Mouse (Mus musculus) limb, embryonic 14.5 days (tissue): ENCODE results near the gene Ccdc146. TPM values are rescaled to one million over a fixed set of nuclear protein-coding genes. Genes with fewer than 3 reads are reported as not detected.
"Not testable (repeated sequence)": the region's sequence is repeated elsewhere in the genome, so short reads cannot be mapped to it uniquely, and the experiment has no call there.

ENCODE experiments used
- ATAC-seq: fragments of 200-750 bp; cut with Nextera tagmentation; 2 replicates; pipeline ENCODE4 v1.8.0; 2017; ENCODE audit warnings: low read depth, moderate number of reproducible peaks, moderate TSS enrichment; ENCODE audit not compliant: low FRiP score
- DNase-seq: peaks from one replicate; pipeline ENCODE4 v3.0.0-alpha.2; 2015; ENCODE audit warnings: low spot score
- H3K27ac ChIP-seq: fragments of 300-500 bp; sonication (generic); replicated peaks from 2 replicates; pipeline ENCODE4 v1.5.1; 2014; ENCODE audit warnings: low read depth, mild to moderate bottlenecking, low read length, moderate library complexity, mixed read lengths
- H3K27me3 ChIP-seq: fragments of 300-500 bp; sonication (generic); 2 replicates; pipeline ENCODE4 v1.6.1; 2014; ENCODE audit warnings: low read length, mixed read lengths; ENCODE audit not compliant: control insufficient read depth, insufficient read depth
- H3K36me3 ChIP-seq: fragments of 300-500 bp; sonication (generic); 2 replicates; pipeline ENCODE4 v1.6.1; 2014; ENCODE audit warnings: mild to moderate bottlenecking, low read length, moderate library complexity, mixed read lengths; ENCODE audit not compliant: control insufficient read depth, insufficient read depth
- H3K4me1 ChIP-seq: fragments of 300-500 bp; sonication (generic); 2 replicates; pipeline ENCODE4 v1.6.1; 2014; ENCODE audit warnings: antibody characterized with exemption, low read length, mixed read lengths; ENCODE audit not compliant: control insufficient read depth, insufficient read depth
- H3K4me2 ChIP-seq: fragments of 300-500 bp; sonication (generic); replicated peaks from 2 replicates; pipeline ENCODE4 v1.6.1; 2014; ENCODE audit warnings: low read depth, mild to moderate bottlenecking, low read length, moderate library complexity; ENCODE audit not compliant: severe bottlenecking
- H3K4me3 ChIP-seq: fragments of 300-500 bp; sonication (generic); replicated peaks from 2 replicates; pipeline ENCODE4 v1.5.1; 2014; ENCODE audit warnings: low read length
- H3K9ac ChIP-seq: fragments of 300-500 bp; sonication (generic); 2 replicates; pipeline ENCODE4 v1.6.1; 2014; ENCODE audit warnings: mild to moderate bottlenecking, low read depth, low read length, moderate library complexity; ENCODE audit not compliant: severe bottlenecking
- H3K9me3 ChIP-seq: fragments of 300-500 bp; sonication (generic); 2 replicates; pipeline ENCODE4 v1.6.1; 2016; ENCODE audit warnings: low read length; ENCODE audit not compliant: control insufficient read depth
- POLR2A ChIP-seq: fragments of 200-500 bp; IDR thresholded peaks from 2 replicates; pipeline ENCODE4 v1.8.0; 2012; ENCODE audit warnings: inconsistent platforms, mild to moderate bottlenecking, moderate library complexity, borderline replicate concordance; ENCODE audit not compliant: insufficient read depth, insufficient read length; ENCODE audit errors: extremely low read depth
- WGBS: fragments of 180-500 bp; shearing (Covaris S2); extraction: QIAGEN DNeasy Blood & Tissue Kit; methylation state at CpG from one replicate; pipeline ENCODE4 v1.1.7; 2014; 5-methylcytosine and 5-hydroxymethylcytosine counted together
- polyA plus RNA-seq, 2 experiments: library from polyadenylated mRNA; depleted of rRNA in 1 of 2; stranded (reverse) in 1 of 2; unstranded in 1 of 2; fragments of >200 nt; fragmentation: Nextera tagmentation in 1 of 2; extraction: Ambion mirVana in 1 of 2; gene quantifications; 2 replicates each; pipeline versions ENCODE4 v1.2.1 to v1.2.3; 2012 to 2014

The Ccdc146 gene
- polyA plus RNA-seq, 2 experiments: 0.09 to 0.18 TPM

DNA sequence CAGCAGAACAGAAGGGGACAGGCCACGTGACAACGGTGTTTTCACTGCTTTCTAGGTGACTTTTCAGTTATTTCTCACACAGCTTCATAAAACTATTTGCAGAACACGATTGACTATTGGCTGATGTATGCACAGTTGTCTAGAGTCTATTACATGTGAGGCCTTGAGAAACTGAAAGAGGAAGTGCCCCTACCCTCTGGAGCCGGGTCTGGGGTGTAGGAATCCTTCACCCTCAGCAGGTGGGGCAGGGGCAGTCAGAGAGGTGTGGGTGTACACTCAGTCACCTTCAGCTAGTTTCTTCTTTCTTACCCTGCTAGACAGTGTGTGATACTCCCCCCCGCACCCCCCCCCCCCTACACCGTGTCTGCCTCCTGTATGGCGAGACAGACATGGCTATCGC, 128.8 kb downstream of the Ccdc146 start:
- ATAC-seq (no peak), DNase-seq (no peak)
- no peaks in the 10 kb centered on the region for H3K9me3 ChIP-seq
- no peaks in the 10 kb centered on the region for H3K36me3 ChIP-seq
- whole genome bisulfite sequencing: 78% methylated on average over 7 of the region's 8 CpGs
- H3K4me1 ChIP-seq: no peaks in the 10 kb centered on the region; the same call in 1 of the 2 replicates
- no peak overlapping the region for H3K4me3 ChIP-seq
- no peak overlapping the region for H3K4me2 ChIP-seq
- no peak for TF ChIP-seq POLR2A
- no peaks in the 10 kb centered on the region for H3K27me3 ChIP-seq
- H3K27ac ChIP-seq: no peak overlapping the region
- no peak overlapping the region for H3K9ac ChIP-seq

GRCm38 (mm10) chr5:21290594-21290993, 133.9 kb downstream of the Ccdc146 start:
- DNase-seq: no peak
- no peak overlapping the region for H3K27ac ChIP-seq
- ATAC-seq: no peak
- H3K4me2 ChIP-seq: no peak overlapping the region
- H3K4me3 ChIP-seq: no peak overlapping the region
- 84% methylated on average over 8 of the region's 8 CpGs for WGBS
- H3K9ac ChIP-seq: no peak overlapping the region
- H3K36me3 ChIP-seq: no peaks in the 10 kb centered on the region
- TF ChIP-seq POLR2A: no peak
- H3K27me3 ChIP-seq: no peaks in the 10 kb centered on the region
- H3K4me1 ChIP-seq: no peaks in the 10 kb centered on the region
- H3K9me3 ChIP-seq: no peaks in the 10 kb centered on the region

DNA sequence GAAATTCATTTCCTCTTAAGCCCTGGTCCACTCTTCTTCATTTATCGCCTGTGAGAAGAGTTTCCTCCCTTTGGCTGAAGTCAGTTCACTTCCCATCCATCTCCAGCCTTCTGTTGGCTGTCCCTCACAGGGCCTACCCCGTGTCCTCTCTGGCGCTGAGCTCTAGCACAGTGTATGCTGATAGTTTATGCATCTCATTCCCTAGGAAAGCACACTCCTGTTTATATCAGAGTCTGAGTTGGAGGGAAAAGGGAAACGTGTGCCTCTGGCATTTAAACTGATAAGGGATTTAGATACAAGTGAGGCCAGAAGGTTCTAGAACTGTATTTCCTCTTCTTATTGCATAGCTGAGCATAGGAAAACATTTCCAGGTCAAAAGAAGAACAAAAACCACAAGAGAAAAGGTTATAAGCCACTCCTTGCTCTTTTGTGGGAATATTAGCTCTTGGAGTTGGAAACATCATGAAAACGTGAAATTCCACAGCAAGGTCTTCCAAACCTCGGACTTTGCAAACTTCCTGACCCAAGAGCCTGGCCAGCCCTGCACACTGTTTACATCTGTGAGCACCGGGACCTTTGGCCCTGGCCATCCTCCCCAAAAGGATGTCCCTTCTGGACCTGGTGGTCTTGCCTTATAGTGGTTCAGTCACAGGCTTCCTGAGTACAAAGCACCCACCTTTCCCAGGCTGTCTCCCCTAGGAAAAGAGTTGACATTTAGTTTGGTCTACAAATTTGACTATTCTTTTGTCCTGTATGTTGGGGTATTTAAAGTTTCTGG, 135.6 kb downstream of the Ccdc146 start:
- no peak overlapping the region for H3K9ac ChIP-seq
- no peak overlapping the region for H3K27ac ChIP-seq
- no peak for TF ChIP-seq POLR2A
- no peak overlapping the region for H3K4me3 ChIP-seq
- H3K4me2 ChIP-seq: no peak overlapping the region
- no peaks in the 10 kb centered on the region for H3K9me3 ChIP-seq
- H3K27me3 ChIP-seq: no peaks in the 10 kb centered on the region
- ATAC-seq (no peak), DNase-seq (no peak)
- H3K36me3 ChIP-seq: no peaks in the 10 kb centered on the region
- WGBS: 79% methylated on average over 7 of the region's 7 CpGs
- H3K4me1 ChIP-seq: no peaks in the 10 kb centered on the region

- Histone ChIP-seq H3K36me3 (no peaks in the 10 kb centered on the region), H3K4me3 (no peak overlapping the region), H3K9me3 (no peaks in the 10 kb centered on the region), H3K9ac (no peak overlapping the region), H3K4me2 (no peak overlapping the region), H3K27me3 (no peaks in the 10 kb centered on the region), H3K27ac (no peak overlapping the region), H3K4me1 (no peaks in the 10 kb centered on the region)
- no peak for ATAC-seq
- no peak for TF ChIP-seq POLR2A
- 85% methylated on average over 12 of the region's 12 CpGs for WGBS
- no peak for DNase-seq
Observed at GRCm38 (mm10) chr5:21283356-21284062, 141.0 kb downstream of the Ccdc146 start.

- 41% methylated on average over 2 of the region's 2 CpGs for WGBS
- DNase-seq, H3K27ac ChIP-seq, H3K27me3 ChIP-seq, H3K4me1 ChIP-seq, ATAC-seq, H3K9me3 ChIP-seq, H3K4me2 ChIP-seq, H3K4me3 ChIP-seq, H3K9ac ChIP-seq, H3K36me3 ChIP-seq: not testable (repeated sequence)
Observed at GRCm38 (mm10) chr5:21277685-21278084, 146.8 kb downstream of the Ccdc146 start.
